Mouse (Mus musculus) ES-CJ7 (cell line): ENCODE measurements around the gene Rdm1.

Experiments used
- DNase-seq: peaks from one replicate; pipeline ENCODE4 v3.0.0; 2011; ENCODE audit warnings: low read depth, low spot score

Rdm1 gene

DNA sequence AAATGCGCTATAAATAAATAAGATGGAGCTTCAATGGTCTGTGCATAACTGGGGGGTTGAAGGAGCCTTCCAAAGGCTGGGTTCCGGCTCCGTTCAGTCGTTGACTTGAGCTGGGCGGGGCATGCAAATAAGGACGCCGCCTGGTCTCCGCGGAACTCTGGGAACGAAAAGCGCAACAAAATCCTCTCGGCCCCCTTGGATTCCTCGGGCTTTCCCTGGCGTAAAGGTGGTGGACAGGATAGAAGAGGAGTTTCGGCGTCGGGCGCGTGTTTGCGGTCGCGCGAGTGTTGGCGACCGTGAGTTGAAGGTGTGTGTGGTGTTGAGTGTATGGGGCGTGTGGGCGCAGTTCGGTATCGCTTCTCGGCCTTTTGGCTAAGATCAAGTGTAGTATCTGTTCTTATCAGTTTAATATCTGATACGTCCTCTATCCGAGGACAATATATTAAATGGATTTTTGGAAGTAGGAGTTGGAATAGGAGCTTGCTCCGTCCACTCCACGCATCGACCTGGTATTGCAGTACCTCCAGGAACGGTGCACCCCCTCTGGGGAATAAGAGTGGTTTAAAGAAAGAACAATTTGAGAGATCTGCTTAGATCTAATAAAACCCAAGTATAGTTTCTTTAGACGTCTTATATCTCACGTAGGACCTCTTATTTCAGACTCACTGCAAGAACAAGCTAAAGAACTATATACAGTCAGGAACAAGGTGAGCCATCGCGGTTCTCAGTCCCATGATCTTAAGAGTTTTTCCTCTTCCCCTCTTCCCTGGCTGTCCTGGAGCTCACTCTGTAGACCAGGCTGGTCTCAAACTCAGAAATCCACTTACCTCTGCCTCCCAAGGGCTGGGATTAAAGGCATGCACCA lies 31.1 kb downstream of the Rdm1 start:
- DNase-seq = peak; percentile 99

DNA sequence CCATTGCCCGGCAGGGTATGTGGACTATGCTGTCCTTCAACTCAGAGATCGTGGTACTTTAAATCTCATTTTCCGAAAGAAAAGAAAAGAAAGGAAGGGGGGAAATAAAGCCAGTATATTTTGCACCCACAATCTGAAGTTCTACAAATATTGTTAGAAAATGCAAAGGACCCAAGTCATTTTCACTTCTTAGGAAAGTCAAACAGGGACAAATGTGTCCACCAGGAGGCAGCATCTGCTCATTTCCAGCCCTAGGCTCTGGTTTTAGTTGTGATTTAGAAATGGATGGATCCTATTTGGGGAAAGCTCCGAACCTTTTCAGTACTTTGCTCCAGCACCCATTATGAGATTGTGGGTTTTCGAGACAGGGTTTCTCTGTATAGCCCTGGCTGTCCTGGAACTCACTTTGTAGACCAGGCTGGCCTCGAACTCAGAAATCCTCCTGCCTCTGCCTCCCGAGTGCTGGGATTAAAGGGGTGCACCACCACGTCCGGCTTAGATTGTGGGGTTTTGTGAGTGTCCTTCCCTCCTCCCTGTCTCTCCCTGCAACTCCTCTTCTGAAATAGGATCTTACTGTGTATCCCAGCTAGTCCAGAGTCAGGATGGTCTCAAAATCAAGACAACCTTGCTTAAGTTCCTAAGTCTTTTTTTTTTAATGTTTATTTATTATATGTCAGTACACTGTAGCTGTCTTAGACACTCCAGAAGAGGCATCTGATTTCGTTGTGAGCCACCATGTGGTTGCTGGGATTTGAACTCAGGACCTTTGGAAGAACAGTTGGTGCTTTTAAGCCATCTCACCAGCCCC lies 32.0 kb downstream of the Rdm1 start:
- peak; percentile 95 for DNase-seq

DNA sequence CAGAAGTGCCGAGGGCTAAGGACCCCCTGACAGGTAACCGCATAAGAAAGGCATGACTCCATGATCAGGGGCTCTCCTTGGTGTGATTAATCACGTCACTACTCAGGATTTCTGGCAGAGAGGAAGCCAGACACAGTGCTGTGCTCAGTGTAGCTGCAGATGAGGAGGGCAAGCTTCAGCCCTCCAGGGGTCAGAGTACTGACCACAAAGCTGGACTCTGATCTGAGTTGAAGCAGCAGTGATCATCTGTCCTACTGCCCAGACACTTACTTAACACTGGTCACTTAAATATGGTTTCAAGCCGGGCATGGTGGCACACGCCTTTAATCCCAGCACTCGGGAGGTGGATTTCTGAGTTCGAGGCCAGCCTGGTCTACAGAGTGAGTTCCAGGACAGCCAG lies 34.2 kb downstream of the Rdm1 start:
- no peak for DNase-seq

DNA sequence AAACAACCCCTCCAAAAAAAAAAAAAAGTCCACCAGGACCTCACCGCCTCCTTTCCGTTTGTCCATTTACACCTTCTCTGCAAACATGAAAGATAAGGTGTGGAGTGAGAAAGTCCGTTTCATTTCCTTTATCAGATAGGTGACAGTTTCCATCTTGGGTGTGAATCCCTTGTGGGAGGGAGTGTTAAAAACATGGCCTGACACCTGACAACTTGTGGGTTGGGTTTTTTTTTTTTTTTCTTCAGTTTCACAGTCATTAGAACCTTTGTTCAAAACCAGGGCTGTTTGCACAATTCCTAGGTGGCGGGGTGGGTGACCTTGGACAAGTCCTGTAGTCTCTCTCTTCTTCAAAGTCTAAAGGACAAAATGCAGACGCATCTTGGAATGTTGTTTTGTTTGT lies 34.8 kb downstream of the Rdm1 start:
- DNase-seq = no peak

DNA sequence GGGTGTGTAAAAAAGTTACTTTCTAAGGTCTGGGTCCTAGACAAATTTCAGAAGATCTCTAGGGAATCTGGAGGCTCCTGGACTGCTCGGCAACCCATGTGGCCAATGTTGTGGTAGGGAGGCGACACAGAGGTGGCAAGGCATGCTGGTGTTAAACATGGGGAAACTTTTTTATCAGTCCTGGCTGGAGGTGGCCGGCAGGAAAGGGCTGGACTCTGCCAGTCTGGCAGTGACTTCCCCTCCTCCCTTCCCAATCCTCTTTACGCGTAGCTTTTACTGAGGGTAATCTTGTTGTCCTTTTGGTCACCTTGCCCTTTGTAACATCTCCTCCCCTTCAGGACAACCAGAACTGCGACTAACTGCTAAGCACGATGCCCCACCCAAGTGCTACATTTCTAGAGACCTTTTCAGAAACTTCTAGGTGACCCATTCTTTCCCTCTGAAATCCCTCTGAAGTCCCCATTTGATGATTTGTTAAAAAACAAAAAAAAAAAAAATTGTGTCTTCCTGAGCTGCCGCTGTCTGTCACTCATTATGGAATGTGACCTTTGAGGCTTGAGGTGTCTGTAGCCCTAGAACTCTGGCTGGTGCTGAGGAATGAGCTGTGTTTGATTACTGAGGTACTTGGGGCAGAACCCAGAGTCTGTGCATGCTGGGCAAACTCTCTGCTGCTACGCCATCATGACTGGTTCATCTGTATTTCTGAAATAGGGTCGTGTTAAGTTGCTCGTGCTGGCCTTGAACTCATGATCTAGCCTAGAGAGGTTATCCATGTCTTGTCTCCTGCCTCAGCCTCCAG lies 36.4 kb downstream of the Rdm1 start:
- no peak for DNase-seq

DNA sequence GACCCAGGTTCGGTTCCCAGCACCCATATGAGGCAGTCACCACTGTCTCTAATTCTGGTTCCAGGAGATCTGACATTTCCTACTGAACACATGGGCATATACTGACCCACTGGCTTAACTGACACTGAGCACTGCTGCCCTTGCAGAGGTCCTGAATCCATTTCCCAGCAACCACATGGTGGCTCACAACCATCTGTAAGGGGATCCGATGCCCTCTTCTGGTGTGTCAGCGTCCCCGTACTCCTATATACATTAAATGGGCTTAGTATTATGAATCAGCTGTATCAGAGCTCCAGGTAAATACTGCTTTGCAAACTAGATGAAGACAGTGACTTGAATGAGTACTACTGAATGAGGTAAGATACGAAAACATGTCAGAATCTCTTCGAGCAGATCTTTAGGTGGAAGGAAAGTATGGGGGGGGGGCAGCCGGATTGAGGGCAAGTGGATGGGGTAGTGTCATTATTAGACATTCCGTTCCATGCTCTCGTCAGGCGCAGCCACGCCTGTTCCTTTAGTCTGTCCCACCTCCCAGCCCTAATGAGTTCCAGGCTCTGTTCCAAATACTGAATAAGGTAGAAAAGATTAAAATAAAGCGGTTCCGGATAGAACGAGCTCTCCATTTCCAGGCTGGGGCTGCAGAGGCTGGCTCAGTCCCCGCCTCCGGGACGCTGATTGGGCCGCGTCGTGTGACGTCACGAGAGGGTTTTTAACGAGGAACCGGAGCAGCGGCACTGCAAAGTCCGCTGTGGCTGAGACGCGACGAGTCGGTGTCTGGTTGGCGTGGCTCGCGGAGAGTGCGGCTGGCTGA lies 38.0 kb downstream of the Rdm1 start, which contains the start of gene Arl4d:
Gene Arl4d, plus strand, starts transcription at position 717 of the 811 bp plus-strand sequence.
- peak; percentile 89 for DNase-seq

DNA sequence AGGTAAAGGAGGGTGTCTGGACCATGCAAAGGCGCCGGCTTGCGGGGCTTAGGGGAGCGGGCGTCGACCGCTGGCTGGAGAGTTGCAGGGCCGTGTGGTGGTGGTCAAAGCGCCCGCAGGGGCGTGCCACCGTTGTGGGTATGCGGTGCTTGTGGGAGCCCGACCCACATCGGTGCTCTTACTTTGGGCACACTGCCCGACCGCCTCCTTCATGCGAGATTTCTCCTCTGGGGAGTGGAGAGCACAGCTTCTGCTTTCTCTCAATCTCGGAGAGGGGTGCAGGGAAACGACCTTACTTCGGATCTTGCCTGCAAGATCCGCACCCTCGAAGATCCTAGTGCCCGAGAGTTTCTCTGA lies 38.6 kb downstream of the Rdm1 start:
- DNase-seq = no peak

DNA sequence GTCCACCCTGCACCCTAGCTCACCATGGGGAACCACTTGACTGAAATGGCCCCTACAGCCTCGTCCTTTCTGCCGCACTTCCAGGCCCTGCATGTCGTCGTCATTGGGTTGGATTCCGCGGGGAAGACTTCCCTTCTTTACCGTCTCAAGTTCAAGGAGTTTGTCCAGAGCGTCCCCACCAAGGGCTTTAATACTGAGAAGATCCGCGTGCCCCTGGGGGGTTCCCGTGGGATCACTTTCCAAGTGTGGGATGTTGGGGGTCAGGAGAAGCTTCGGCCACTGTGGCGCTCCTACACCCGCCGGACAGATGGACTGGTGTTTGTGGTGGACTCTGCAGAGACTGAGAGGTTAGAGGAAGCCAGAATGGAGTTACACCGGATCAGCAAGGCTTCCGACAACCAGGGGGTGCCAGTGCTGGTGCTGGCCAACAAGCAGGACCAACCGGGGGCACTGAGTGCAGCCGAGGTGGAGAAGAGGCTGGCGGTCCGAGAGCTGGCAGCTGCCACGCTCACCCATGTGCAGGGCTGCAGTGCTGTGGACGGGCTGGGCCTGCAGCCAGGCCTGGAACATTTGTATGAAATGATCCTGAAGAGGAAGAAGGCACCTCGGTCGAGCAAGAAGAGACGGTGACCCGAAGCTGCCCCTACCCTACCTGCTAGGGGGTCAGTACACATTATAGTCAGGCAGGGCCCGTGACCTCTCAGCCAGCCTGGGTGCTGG lies 39.8 kb downstream of the Rdm1 start:
- DNase-seq = no peak

DNA sequence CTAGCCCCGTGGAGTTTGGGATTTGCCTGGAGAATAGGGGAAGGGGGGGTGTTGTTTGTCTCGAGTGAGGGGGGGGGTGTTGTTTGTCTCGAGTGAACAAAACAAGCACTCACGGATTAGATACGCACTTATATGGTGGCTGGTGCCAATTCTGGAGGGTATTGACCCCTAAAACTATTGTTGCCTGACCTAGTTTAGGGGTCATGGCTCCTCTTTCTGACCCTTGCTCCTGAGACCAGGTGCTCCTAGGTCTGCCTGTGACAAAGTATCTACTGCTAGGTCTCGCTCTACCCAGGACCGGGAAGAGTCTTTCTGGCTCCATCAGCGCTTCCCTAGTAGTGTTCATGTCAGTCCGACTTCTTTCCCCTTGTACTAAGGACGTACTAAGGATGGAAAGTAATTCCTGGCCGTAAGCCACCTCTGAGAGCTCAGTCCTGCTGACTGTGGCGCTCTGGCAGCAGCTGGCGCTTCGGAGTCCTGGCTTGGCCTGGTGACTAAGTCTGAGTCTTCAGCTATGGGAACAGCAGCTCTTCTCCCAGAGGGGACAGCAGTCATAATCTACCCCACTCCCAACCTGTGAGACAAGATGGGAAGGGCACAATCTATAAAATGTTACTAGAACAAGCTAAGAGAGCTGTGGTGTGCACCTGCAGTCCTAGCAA lies 41.0 kb downstream of the Rdm1 start:
- no peak for DNase-seq

DNA sequence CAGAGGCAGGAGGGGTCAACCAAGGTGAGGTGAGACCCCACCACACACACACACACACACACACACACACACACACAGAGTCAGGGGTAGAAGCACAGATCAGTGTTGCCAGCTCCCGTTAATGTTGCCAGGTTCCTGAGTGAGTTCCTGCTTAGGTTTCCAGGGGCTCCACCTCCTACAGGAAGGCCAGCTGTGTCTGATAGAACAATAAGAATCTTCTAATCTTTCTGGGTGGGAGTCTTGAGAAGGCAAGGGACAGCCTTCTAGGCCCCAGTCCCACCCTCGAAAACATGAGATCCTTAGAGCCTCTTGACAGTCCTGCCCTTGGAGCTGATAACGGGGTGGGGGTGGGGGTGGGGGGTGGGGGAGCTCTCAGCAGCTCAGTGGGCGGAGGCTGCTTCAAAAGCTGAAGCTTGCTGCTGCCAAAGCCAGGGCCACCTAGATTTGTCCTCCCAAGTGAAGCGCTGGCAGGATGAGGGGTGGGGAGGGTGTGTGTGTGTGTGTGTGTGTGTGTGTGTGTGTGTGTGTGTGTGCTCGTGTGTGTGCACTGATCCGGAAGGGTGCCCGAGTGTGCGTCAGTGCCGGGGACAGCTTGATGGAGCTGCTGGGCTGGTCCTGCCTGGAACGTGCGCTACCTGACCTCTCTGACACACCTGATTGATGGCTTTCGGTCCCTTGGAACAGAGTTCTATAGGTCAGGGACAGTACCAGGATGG lies 41.7 kb downstream of the Rdm1 start:
- no peak for DNase-seq

DNA sequence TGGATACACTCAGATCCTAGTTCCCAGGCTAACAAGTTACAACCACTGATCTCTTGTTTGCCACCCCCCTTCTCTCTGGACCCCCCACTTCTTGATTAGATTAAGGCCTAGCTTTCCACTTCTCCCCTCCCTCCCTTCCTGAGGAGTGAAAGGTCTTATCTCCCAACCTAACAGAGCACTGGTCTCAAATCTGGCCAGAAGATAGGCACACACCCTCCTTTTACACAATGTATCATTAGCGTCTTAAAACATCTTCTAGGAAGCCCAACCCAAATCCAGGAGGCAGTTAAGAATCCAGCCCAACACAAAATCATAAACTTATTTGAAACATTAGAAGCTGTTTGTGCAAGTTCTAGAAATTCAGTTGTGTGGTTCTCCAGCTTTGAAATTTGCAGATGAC lies 43.3 kb downstream of the Rdm1 start:
- no peak for DNase-seq

DNA sequence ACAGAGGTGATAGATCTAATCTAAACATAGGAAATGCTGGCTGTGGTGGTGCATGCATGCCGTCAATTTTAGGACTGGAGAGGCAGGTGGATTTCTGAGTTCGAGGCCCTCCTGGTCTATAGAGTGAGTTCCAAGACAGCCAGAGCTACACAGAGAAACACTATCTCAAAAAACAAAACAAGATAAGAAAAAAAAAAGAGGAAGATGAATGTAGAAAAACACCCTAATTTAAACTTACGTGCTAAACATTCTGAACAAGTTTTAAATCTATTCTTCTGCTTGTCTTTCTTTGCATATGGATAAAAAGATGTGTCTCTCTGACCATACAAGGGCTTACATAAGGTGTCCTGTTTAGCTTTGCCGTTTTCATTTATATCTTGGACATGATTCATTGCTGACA lies 44.3 kb downstream of the Rdm1 start:
- DNase-seq = no peak

DNA sequence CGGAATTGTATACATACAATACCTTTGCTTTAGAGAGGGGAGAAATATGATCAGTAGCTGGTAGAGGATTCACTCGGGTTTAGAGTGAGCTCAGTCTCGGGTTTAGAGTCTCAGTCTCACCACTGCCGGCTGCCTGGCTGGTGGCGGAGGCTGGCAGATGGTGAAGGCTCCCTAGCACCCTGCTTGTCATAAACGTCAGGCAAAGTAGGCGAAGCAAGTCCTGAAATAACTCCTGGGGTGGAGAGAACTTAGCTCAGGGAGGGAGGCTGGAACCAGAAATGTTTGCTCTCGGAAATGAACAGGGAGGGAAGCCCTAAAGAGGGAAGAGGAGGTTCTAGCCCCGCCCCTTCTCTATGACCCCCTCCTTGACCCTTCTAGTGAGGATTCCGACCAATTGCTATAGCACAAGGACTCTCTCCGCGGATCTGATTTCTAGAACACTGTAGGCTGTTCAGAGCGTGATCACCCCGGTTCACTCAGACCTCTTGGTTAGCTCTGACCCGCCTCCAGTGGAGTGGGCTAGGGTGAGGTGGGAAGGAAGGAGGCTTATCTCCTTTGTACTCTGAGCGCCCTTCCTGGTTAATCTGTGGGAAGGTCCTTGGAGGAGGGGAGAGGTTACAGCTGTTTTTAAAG lies 46.1 kb downstream of the Rdm1 start:
- peak; percentile 73 for DNase-seq

DNA sequence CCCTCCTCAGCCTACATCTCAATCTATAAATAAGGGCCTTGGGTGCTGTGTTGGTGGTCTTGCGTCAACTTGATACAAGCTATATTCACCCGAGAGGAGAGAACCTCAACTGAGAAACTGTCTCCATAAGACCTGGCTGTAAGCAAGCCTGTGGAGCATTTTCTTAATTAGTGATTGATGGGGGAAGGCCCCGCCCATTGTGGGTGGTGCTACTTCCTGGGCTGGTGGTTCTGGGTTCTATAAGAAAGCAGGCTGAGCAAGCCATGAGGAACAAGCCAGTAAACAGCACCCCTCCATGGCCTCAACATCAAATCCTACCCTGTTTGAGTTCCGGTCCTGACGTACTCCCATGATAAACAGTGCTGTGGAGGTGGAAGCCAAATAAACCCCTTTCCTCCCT lies 47.1 kb downstream of the Rdm1 start:
- no peak for DNase-seq

DNA sequence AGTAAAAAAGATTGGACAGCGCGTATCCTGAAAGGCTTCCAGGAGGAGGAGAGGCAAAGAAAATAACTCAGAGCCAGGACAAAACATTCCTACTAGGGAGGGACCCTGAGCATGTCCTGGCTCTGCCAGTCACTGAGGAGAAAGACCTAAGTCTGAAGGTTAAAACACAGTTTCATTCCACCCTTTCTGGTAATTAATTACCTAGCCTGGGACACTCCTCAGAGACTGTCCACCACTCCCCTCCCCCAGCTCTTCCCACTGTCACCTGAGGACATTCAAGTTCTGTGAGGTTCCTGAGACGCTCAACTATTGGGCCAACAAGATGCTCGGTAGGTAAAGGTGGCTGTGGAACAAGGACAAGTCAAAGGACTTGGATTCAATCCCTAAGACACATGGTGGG lies 48.4 kb downstream of the Rdm1 start:
- DNase-seq = no peak

DNA sequence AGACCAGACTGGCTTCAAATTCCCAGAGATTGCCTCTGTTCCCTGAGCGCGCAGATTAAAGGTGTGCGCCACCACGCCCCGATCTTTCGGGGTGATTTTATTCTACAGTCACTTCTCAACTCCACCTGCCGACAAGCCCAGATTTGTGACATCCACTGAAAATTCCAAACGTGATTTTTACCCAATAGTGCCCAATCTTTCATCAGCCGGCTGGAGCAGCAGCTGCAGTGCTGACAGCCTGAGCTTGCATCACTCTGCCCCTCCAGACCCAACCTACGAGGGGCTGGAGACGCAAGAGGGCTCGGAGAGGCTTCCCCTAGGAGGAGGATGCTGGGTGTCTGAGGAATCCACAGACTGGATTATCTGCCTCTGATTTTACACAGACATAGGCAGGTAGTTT lies 50.7 kb downstream of the Rdm1 start:
- DNase-seq = no peak

DNA sequence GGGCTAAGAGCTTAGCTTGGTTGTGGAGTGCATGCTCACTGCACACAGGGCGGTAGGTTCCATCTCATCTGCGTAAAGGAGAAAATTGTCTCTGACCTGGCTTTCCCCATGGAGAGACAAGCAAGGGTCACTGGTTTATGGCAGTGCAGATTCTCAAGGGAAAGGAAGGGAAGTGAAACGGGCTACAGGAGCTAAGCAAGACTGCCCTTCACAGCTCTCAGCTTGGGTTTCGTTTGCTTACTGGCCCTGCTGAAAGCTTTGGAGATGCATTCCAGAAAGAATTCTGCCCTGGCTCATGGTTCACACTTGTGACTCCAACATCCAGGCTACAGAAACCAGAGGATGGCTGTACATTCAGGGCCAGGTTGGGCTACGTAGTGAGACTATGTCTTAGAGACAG lies 51.8 kb downstream of the Rdm1 start:
- DNase-seq = no peak

DNA sequence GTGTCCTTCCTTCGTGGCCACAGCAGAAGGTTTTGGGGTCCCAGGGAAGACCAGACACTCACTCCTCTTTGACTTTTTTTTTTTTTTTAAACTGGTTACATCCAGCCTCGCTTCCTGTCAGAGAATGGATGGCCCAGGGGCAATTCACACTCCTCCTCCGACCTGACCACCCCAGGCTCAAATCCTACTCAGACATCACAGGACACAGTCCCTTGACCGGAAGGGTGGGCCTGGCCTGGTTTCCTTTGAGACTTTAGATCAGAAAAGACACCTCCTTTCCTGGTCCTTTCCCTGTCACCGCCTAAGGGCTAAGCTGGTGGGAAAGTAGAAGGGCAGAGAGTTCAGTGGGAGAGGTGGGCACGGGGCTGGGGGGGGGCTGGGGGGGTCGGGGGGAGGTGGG lies 52.9 kb downstream of the Rdm1 start:
- peak; percentile 56 for DNase-seq
